Mouse (Mus musculus): ENCODE data around the gene Rusc2.

Gene Rusc2

GRCm38 (mm10) chr4:43404697-43405096 is 22.9 kb downstream of the Rusc2 start:
- in situ Hi-C loops (cut with MboI; ENCODE audit: low pct_unique_long_range_greater_than_20kb in 1 of 2, low sequenced_read_pairs in 2 of 2, unreplicated experiment in 1 of 2): no loop called here

- in situ Hi-C loops (cut with MboI; ENCODE audit: low pct_unique_long_range_greater_than_20kb in 1 of 2, low sequenced_read_pairs in 2 of 2, unreplicated experiment in 1 of 2): no loop called here
Measured at GRCm38 (mm10) chr4:43406162-43406971, 24.6 kb downstream of the Rusc2 start.

DNA sequence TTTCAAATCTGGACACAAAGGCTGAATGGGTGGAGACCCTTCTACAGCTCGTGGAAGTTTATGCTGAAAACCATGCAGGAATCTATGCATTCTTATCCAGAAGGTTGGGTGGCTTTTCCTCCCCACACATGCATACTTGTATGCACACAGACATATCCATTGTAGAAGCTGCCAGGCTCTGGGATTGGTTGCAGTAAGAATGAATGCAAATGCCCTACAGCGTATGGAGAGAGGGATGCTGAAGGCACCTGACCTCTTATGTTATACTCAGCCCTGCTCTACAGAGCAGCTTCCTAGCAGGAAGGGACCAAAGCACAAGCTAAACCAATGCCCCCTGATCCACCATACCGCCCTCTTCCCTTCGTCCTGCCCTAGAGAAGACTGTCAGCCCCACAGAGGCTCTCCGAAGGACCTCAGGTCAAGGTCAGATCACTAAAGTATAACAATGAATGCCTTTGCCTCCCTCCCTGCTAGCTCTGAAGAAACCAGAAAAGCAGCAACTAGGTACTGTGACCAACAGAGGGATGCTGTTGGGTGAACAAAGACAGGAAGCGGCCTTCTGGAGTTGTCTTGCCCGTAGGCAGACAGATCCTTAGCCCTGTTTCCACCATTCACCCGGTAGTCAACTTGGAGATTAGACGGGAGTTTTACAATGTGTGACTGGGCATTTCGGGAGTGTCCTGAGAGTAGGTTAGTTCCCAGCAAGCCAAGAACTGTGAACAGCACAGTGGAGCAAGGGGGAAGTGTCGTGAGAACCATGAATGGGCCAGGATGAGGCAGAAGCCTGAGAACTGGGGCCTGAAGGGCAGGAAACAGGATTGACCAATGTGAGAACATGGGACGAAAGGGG is 25.5 kb downstream of the Rusc2 start:
- in situ Hi-C loops (cut with MboI; ENCODE audit: low pct_unique_long_range_greater_than_20kb in 1 of 2, low sequenced_read_pairs in 2 of 2, unreplicated experiment in 1 of 2): no loop called here

GRCm38 (mm10) chr4:43414761-43415160 is 33.0 kb downstream of the Rusc2 start:
- in situ Hi-C loops (cut with MboI; ENCODE audit: low pct_unique_long_range_greater_than_20kb in 1 of 2, low sequenced_read_pairs in 2 of 2, unreplicated experiment in 1 of 2): no loop called here

- in situ Hi-C loops (cut with MboI; ENCODE audit: low pct_unique_long_range_greater_than_20kb in 1 of 2, low sequenced_read_pairs in 2 of 2, unreplicated experiment in 1 of 2): no loop called here
Measured at GRCm38 (mm10) chr4:43415221-43416070, 33.7 kb downstream of the Rusc2 start.

DNA sequence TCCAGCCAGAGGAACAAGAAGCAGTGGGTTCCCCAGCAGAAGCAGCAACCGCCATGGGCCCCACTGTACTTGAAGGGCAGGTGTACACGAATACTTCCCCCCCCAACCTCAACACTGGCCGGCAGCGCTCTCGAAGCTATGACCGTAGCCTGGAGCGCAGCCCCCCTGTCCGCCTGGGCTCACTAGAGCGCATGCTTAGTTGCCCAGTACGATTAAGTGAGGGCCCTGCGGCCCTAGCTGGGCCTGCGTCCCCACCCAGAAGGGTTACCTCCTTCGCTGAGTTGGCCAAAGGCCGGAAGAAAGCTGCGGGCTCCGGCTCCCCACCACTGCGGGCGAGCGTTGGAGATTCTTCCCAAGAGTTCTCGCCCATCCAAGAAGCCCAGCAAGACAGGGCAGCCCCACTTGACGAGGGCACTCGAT is 34.3 kb downstream of the Rusc2 start:
- in situ Hi-C loops (cut with MboI; ENCODE audit: low pct_unique_long_range_greater_than_20kb in 1 of 2, low sequenced_read_pairs in 2 of 2, unreplicated experiment in 1 of 2): no loop called here

GRCm38 (mm10) chr4:43417269-43418062 is 35.7 kb downstream of the Rusc2 start:
- in situ Hi-C loops (cut with MboI; ENCODE audit: low pct_unique_long_range_greater_than_20kb in 1 of 2, low sequenced_read_pairs in 2 of 2, unreplicated experiment in 1 of 2): no loop called here

DNA sequence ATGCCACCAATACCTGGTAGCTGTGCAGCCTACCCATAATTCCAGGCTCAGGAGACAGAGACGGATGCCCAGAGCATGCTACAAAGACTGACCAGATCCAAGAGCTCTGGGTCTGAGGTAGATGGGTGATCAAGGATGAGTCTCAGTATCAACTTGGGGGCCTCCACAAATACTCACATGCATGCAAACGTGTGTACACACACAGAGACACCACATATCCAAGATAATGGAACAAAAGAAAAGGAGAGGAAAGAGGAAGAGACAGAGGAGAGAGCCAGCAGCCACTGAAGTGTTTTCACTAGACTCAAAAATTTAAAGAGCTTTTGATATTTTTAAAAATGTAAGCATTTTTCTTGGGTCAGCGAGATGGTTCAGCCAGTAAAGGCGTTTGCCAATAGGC is 36.7 kb downstream of the Rusc2 start:
- in situ Hi-C loops (cut with MboI; ENCODE audit: low pct_unique_long_range_greater_than_20kb in 1 of 2, low sequenced_read_pairs in 2 of 2, unreplicated experiment in 1 of 2): no loop called here

DNA sequence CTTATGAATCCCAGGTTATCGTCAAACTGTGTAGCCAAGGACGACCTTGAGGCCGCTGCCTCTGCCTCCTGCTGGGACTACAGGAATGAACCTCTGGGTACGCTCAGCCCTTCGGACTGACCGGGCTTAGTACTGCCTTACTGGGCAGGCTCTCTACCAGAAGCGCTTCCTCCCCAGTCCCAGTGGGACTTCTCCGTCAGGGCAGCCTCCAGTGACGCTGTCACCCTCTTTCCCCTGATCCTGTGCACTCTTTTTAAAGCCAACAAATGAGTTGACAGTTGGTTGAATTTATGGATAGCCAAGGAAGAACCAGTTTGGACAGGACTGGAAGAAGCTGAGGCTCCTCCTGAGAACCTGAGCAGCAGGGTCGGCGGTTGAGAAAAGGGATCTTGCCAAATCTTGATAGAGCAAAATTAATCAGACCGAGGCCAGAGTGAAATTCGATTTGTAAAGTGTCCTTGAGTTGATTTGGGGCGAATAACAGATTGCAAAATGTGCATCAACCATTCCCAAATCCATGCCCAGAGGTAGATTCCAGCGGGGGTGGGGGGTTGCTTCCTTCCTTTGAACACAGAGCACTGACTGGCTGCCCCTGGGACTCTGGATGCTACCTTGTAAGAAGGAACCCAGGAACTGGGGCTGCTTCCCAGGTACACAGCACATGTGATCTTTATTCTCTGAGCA is 37.3 kb downstream of the Rusc2 start:
- in situ Hi-C loops (cut with MboI; ENCODE audit: low pct_unique_long_range_greater_than_20kb in 1 of 2, low sequenced_read_pairs in 2 of 2, unreplicated experiment in 1 of 2): no loop called here

DNA sequence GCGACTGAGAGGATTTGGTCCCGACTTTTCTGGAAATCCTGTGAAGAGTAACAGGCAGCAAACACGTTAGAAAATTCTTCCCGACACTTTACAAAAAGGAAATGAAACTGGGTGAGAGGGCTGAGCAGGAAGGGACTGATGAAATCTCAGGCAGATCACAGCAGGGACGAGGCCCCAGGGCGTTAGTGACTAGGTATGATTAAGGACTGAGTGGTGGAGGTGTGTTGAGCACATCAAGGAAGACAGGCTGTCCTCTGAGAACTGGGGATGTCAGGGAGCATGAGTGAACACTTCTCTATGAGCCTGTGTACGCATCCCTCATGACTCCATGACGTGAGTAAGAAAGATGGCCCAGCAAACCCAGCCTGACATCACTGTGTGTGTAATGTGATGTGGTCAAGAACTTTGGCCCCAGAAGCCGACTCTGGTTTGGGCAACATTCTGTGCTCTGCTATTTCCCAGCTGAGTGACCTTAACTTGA is 38.1 kb downstream of the Rusc2 start:
- in situ Hi-C loops (cut with MboI; ENCODE audit: low pct_unique_long_range_greater_than_20kb in 1 of 2, low sequenced_read_pairs in 2 of 2, unreplicated experiment in 1 of 2): loop anchor here in 1 of 2 experiments (5.0 kb wide), 1 partner anchor 38 kb away; the partner anchor contains the start of gene Rusc2

DNA sequence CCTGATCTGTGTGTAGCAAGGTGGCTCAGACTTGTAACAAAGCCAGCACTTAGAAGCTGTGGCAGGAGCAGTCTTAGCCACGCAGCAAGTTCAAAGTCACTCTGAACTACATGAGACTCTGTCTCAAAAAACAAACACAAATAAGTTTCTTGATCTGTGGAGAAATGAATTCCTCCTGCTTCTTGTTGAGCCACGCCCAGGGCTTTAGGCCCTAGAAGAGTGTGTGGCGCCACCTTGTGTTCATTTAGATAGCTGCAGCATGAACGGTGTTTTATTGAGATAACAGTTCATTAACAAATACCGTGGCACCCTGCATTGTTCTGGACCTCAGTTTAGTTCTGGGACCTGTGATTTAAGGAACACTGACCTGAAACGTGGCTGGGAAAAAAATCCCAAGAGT is 38.5 kb downstream of the Rusc2 start:
- in situ Hi-C loops (cut with MboI; ENCODE audit: low pct_unique_long_range_greater_than_20kb in 1 of 2, low sequenced_read_pairs in 2 of 2, unreplicated experiment in 1 of 2): loop anchor here in 1 of 2 experiments (5.0 kb wide), 1 partner anchor 38 kb away; the partner anchor contains the start of gene Rusc2

GRCm38 (mm10) chr4:43421632-43422240 is 40.0 kb downstream of the Rusc2 start:
- in situ Hi-C loops (cut with MboI; ENCODE audit: low pct_unique_long_range_greater_than_20kb in 1 of 2, low sequenced_read_pairs in 2 of 2, unreplicated experiment in 1 of 2): loop anchor here in 1 of 2 experiments (5.0 kb wide), 1 partner anchor 39 kb away; the partner anchor contains the start of gene Rusc2

GRCm38 (mm10) chr4:43423267-43423934 is 41.6 kb downstream of the Rusc2 start:
- in situ Hi-C loops (cut with MboI; ENCODE audit: low pct_unique_long_range_greater_than_20kb in 1 of 2, low sequenced_read_pairs in 2 of 2, unreplicated experiment in 1 of 2): loop anchor here in 1 of 2 experiments (5.0 kb wide), 1 partner anchor 41 kb away; the partner anchor contains the start of gene Rusc2

DNA sequence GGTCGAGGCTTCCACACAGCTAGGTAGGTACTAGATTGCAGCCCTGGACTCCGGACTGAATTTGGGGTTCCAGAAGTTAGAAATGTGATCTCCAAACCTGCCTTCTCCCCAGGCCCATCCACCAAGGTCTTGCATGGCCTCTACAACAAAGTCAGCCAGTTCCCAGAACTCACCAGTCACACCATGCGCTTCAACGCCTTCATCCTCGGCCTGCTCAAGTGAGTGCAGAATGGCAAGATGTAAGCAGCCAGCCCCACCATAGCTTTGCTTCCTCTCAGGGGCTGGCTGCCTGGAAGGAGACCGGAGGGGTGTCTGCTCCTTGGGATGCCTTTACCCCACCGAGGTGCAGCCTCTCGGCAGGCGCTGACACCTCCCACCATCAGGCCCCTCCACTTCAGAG is 42.3 kb downstream of the Rusc2 start:
- in situ Hi-C loops (cut with MboI; ENCODE audit: low pct_unique_long_range_greater_than_20kb in 1 of 2, low sequenced_read_pairs in 2 of 2, unreplicated experiment in 1 of 2): loop anchor here in 1 of 2 experiments (5.0 kb wide), 1 partner anchor 42 kb away; the partner anchor contains the start of gene Rusc2

- in situ Hi-C loops (cut with MboI; ENCODE audit: low pct_unique_long_range_greater_than_20kb in 1 of 2, low sequenced_read_pairs in 2 of 2, unreplicated experiment in 1 of 2): no loop called here
Measured at GRCm38 (mm10) chr4:43425197-43425596, 43.4 kb downstream of the Rusc2 start.

Data from mouse embryonic stem cell (cell line).